15 mouse cellular contexts compared by ENCODE assay signal in genomic region chr9:118973028-118973427, GRCm38 (mm10). TPM values are rescaled to one million over a fixed set of nuclear protein-coding genes. Genes with fewer than 3 reads are reported as not detected.
A peak's percentile ranks its signal among the peaks of the same experiment; 100 is the strongest.
DNase-seq lines count a peak whose midpoint lies in the region; ATAC-seq and TF ChIP-seq lines count a peak whose summit lies in the region.
"Had no signal": no experiment of that assay in that cellular context is flagged by ENCODE, and none has a peak within 500 bp of the region (broad histone marks: within the 10 kb centered on the region; RNA-seq: fewer than 3 reads in every experiment).

No protein-coding gene starts in this region.

- H3K9ac ChIP-seq in heart, embryonic 15.5 days, result no peak overlapping the region
- H3K9ac ChIP-seq in kidney, postnatal 0 days (ENCODE audit: low read depth, low read length), result no peak overlapping the region
- H3K9ac ChIP-seq in embryonic facial prominence, embryonic 14.5 days (ENCODE audit: low read depth, low read length), result no peak overlapping the region
- H3K9ac ChIP-seq: hindbrain, embryonic 15.5 days; liver, embryonic 14.5 days had no signal

- ATAC-seq in heart, embryonic 15.5 days (replicated peaks; ENCODE audit: insufficient number of reproducible peaks, insufficient read depth, low FRiP score, low read depth), result no peak
- no peak for ATAC-seq in kidney, postnatal 0 days (replicated peaks; ENCODE audit: low FRiP score, low read depth)
- no peak for ATAC-seq in embryonic facial prominence, embryonic 14.5 days (ENCODE audit: low read depth)
- ATAC-seq in monocyte, adult 5-6 weeks (replicated peaks; ENCODE audit: insufficient number of reproducible peaks, low FRiP score, low TSS enrichment, poor library complexity, severe bottlenecking), result no peak

- peaks cover 46% of the 10 kb centered on the region for H3K4me1 ChIP-seq in heart, embryonic 15.5 days (replicated peaks)
- H3K4me1 ChIP-seq in kidney, postnatal 0 days (replicated peaks; ENCODE audit: insufficient read depth, low read length), result peaks cover 45% of the 10 kb centered on the region
- peaks cover 29% of the 10 kb centered on the region for H3K4me1 ChIP-seq in brown adipose tissue, adult 24 weeks (ENCODE audit: control insufficient read depth, insufficient read depth, insufficient read length, low read length)
- peaks cover 24% of the 10 kb centered on the region for H3K4me1 ChIP-seq in embryonic facial prominence, embryonic 14.5 days (ENCODE audit: control insufficient read depth, insufficient read depth, low read length)

- DNase-seq in heart, adult 9 months (ENCODE audit: low spot score in 2 of 2), result no peak
- DNase-seq in kidney, postnatal 0 days (ENCODE audit: low spot score), result no peak
- DNase-seq in kidney, adult 18-20 months, result no peak
- no peak for DNase-seq in embryonic facial prominence, embryonic 14.5 days (ENCODE audit: low spot score)
- DNase-seq: cerebellum, adult 11 months; cerebellum, postnatal 36 days; kidney, adult 8-10 months; midbrain, embryonic 14.5 days; thymus, adult 2 months had no signal

- H3K27ac ChIP-seq in heart, embryonic 15.5 days, result peak overlapping the region; percentile 76
- H3K27ac ChIP-seq in kidney, postnatal 0 days, result peak overlapping the region; percentile 86
- H3K27ac ChIP-seq in brown adipose tissue, adult 24 weeks (replicated peaks; ENCODE audit: low read depth, low read length), result peak overlapping the region; percentile 54; the same call in 1 of the 2 replicates
- peak overlapping the region; percentile 71; the same call in 1 of the 2 replicates for H3K27ac ChIP-seq in embryonic facial prominence, embryonic 14.5 days (replicated peaks; ENCODE audit: low read depth, low read length)
- H3K27ac ChIP-seq: hindbrain, embryonic 15.5 days; liver, embryonic 14.5 days had no signal

- 79% methylated on average over 7 of the region's 7 CpGs for WGBS in heart, embryonic 15.5 days
- WGBS in kidney, postnatal 0 days, result 64% methylated on average over 7 of the region's 7 CpGs
- 88% methylated on average over 7 of the region's 7 CpGs for WGBS in embryonic facial prominence, embryonic 14.5 days

- H3K36me3 ChIP-seq in heart, embryonic 15.5 days, result no peaks in the 10 kb centered on the region
- no peaks in the 10 kb centered on the region for H3K36me3 ChIP-seq in kidney, postnatal 0 days (ENCODE audit: insufficient read depth, low read length)
- 0 out of 2 replicates have a peak, but pooled peaks cover 5% of the 10 kb centered on the region for H3K36me3 ChIP-seq in embryonic facial prominence, embryonic 14.5 days (ENCODE audit: control insufficient read depth, insufficient read depth, low read length)
- H3K36me3 ChIP-seq: hindbrain, embryonic 15.5 days had no signal

- no peak overlapping the region for H3K4me2 ChIP-seq in heart, embryonic 15.5 days
- no peak overlapping the region for H3K4me2 ChIP-seq in kidney, postnatal 0 days (ENCODE audit: low read length)
- H3K4me2 ChIP-seq in embryonic facial prominence, embryonic 14.5 days (ENCODE audit: low read depth, low read length), result no peak overlapping the region
- H3K4me2 ChIP-seq: hindbrain, embryonic 15.5 days had no signal

- no peaks in the 10 kb centered on the region for H3K9me3 ChIP-seq in heart, embryonic 15.5 days (replicated peaks)
- no peaks in the 10 kb centered on the region for H3K9me3 ChIP-seq in kidney, postnatal 0 days (replicated peaks; ENCODE audit: low read length)
- H3K9me3 ChIP-seq in embryonic facial prominence, embryonic 14.5 days (ENCODE audit: control insufficient read depth, low read length), result no peaks in the 10 kb centered on the region
- H3K9me3 ChIP-seq: forebrain, embryonic 10.5 days; hindbrain, embryonic 15.5 days had no signal

- no peak for TF ChIP-seq CTCF in kidney, postnatal 0 days (IDR thresholded peaks at IDR 0.05; ENCODE audit: low read depth)

- no peak overlapping the region for H3K4me3 ChIP-seq in heart, embryonic 15.5 days
- no peak overlapping the region for H3K4me3 ChIP-seq in kidney, postnatal 0 days (replicated peaks; ENCODE audit: low read depth, low read length)
- no peak overlapping the region for H3K4me3 ChIP-seq in brown adipose tissue, adult 24 weeks (ENCODE audit: insufficient read depth, low read depth, low read length)
- no peak overlapping the region for H3K4me3 ChIP-seq in embryonic facial prominence, embryonic 14.5 days (ENCODE audit: low read depth, low read length)
- H3K4me3 ChIP-seq: forebrain, embryonic 10.5 days; hindbrain, embryonic 15.5 days had no signal

- no peaks in the 10 kb centered on the region for H3K27me3 ChIP-seq in heart, embryonic 15.5 days
- H3K27me3 ChIP-seq in kidney, postnatal 0 days (ENCODE audit: insufficient read depth, low read length), result no peaks in the 10 kb centered on the region
- H3K27me3 ChIP-seq in embryonic facial prominence, embryonic 14.5 days (replicated peaks; ENCODE audit: control insufficient read depth, insufficient read depth, low read length), result no peaks in the 10 kb centered on the region
- H3K27me3 ChIP-seq: hindbrain, embryonic 15.5 days had no signal

RNA-seq across cellular contexts. Expression of gene Ctdspl, which starts 46.8 kb away (rescaled TPM):
- 7.1 and 8.9 TPM in 2 replicates for polyA plus RNA-seq in heart, embryonic 15.5 days (2015; fragmentation: Nextera tagmentation; extraction: Ambion mirVana)
- 21.9 and 24.2 TPM in 2 replicates for polyA plus RNA-seq in kidney, postnatal 0 days (2015; fragmentation: Nextera tagmentation; extraction: Ambion mirVana)
- 18.8 and 24.2 TPM in 2 replicates for polyA plus RNA-seq in brown adipose tissue, adult 24 weeks (2012; ENCODE audit: insufficient read depth, insufficient read length, missing spikeins)
- polyA plus RNA-seq in embryonic facial prominence, embryonic 14.5 days (2014; fragmentation: Nextera tagmentation; extraction: Ambion mirVana), result 17.7 and 17.8 TPM in 2 replicates
- 0.49 TPM in 1 of 3 replicates, not detected in the others for total RNA-seq in monocyte, adult 5-6 weeks (2017)
